ENCODE assay signal across 8 mouse cellular contexts in the genomic region with DNA sequence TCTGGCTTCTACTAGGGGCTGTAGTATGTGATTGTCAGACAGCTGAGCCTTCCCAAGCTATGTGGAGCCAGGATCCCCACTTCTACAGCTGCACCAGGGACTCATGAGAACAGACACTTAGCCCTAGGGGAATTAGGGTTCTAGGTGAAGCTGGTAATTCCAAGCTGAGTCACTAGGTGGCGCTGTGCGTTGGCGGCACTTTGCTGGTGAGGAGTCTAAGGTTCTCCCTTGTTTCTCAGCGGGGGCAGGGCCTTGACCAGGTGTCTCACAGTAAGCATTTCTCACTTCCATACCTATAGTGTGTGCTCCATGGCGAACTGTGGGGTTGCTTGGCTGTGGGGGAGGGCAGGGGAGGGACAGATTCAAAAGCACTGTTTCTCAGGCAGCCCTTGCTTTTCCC. TPM values are rescaled to one million over a fixed set of nuclear protein-coding genes. Genes with fewer than 3 reads are reported as not detected.
DNase-seq lines count a peak whose midpoint lies in the region; ATAC-seq and TF ChIP-seq lines count a peak whose summit lies in the region.

No protein-coding gene starts in this region.

- no peaks in the 10 kb centered on the region for H3K9me3 ChIP-seq in kidney, embryonic 14.5 days (ENCODE audit: control insufficient read depth, low read length)
- H3K9me3 ChIP-seq in liver, embryonic 14.5 days (ENCODE audit: control insufficient read depth, low read length) = no peaks in the 10 kb centered on the region

- 18% methylated on average over 5 of the region's 5 CpGs for WGBS in kidney, embryonic 14.5 days
- WGBS in liver, embryonic 14.5 days (ENCODE audit: insufficient replicate concordance) = 22% methylated on average over 5 of the region's 5 CpGs

- H3K4me2 ChIP-seq in kidney, embryonic 14.5 days (replicated peaks; ENCODE audit: low read depth, low read length) = no peak overlapping the region
- H3K4me2 ChIP-seq in liver, embryonic 14.5 days (ENCODE audit: low read depth) = no peak overlapping the region

- no peak for ATAC-seq in kidney, embryonic 14.5 days (ENCODE audit: low FRiP score, low TSS enrichment)
- ATAC-seq in common myeloid progenitor, adult 5-6 weeks (replicated peaks; ENCODE audit: low read depth, poor library complexity, severe bottlenecking) = peak; percentile 37
- ATAC-seq in liver, embryonic 14.5 days (ENCODE audit: insufficient read depth) = no peak

- peak; percentile 97 for TF ChIP-seq CTCF in liver, embryonic 14.5 days (IDR thresholded peaks at IDR 0.05; ENCODE audit: low read depth)

- H3K9ac ChIP-seq in kidney, embryonic 14.5 days (ENCODE audit: low read depth, low read length) = no peak overlapping the region
- H3K9ac ChIP-seq in liver, embryonic 14.5 days (replicated peaks) = no peak overlapping the region

- H3K27me3 ChIP-seq in kidney, embryonic 14.5 days (ENCODE audit: control insufficient read depth, insufficient read depth, low read length) = no peaks in the 10 kb centered on the region
- H3K27me3 ChIP-seq in liver, embryonic 14.5 days (ENCODE audit: control insufficient read depth, insufficient read depth, low read length) = no peaks in the 10 kb centered on the region

- no peak overlapping the region for H3K27ac ChIP-seq in kidney, embryonic 14.5 days (ENCODE audit: low read depth, low read length)
- no peak overlapping the region for H3K27ac ChIP-seq in liver, embryonic 14.5 days

- no peak overlapping the region for H3K4me3 ChIP-seq in kidney, embryonic 14.5 days (ENCODE audit: low read length)
- no peak overlapping the region for H3K4me3 ChIP-seq in liver, embryonic 14.5 days (ENCODE audit: insufficient read depth in 1 of 2, low read depth in 2 of 2, low read length in 2 of 2)

- TF ChIP-seq EP300 in liver, embryonic 14.5 days (IDR thresholded peaks at IDR 0.05; ENCODE audit: low read depth) = no peak

- DNase-seq in kidney, adult 18-20 months = peak; percentile 64
- DNase-seq in CD4-positive helper T cell, adult 2 months (ENCODE audit: low read depth, low spot score) = peak; percentile 71
- DNase-seq in MN1 (ENCODE audit: low spot score) = peak; percentile 73
- no peak for DNase-seq in liver, embryonic 14.5 days (ENCODE audit: low read depth in 3 of 3, low spot score in 3 of 3)
- DNase-seq in spleen, postnatal 14 days (ENCODE audit: low spot score in 2 of 2) = peak; percentile 66 to 82
- no peak for DNase-seq in Muller cell, postnatal 12 days (ENCODE audit: inconsistent ontology term)

- no peaks in the 10 kb centered on the region for H3K4me1 ChIP-seq in kidney, embryonic 14.5 days (ENCODE audit: control insufficient read depth, insufficient read depth, low read length)
- no peaks in the 10 kb centered on the region for H3K4me1 ChIP-seq in liver, embryonic 14.5 days (replicated peaks; ENCODE audit: control insufficient read depth in 2 of 2, insufficient read depth in 2 of 2, low read length in 1 of 2)

- H3K36me3 ChIP-seq in kidney, embryonic 14.5 days (ENCODE audit: control insufficient read depth, insufficient read depth, low read length) = peaks cover 70% of the 10 kb centered on the region
- H3K36me3 ChIP-seq in liver, embryonic 14.5 days (replicated peaks; ENCODE audit: control insufficient read depth, insufficient read depth, low read depth) = peaks cover 26% of the 10 kb centered on the region

RNA-seq across cellular contexts. Expression of a gene that starts 6.7 kb away (rescaled TPM):
- 22.3 and 37.7 TPM in 2 replicates for polyA plus RNA-seq in kidney, embryonic 14.5 days (2014; fragmentation: Nextera tagmentation; extraction: Ambion mirVana)
- total RNA-seq in common myeloid progenitor, adult 5-6 weeks (2017) = 36.0 and 41.7 TPM in 2 replicates
- 9.9 and 12.4 TPM in 2 replicates for polyA plus RNA-seq in liver, embryonic 14.5 days (2012; rRNA removed)
- 9.9 and 10.1 TPM in 2 replicates for polyA plus RNA-seq in liver, embryonic 14.5 days (2014; fragmentation: Nextera tagmentation; extraction: Ambion mirVana)

RNA-seq across cellular contexts. Expression of a gene that starts 6.8 kb away (rescaled TPM):
- polyA plus RNA-seq in kidney, embryonic 14.5 days (2014; fragmentation: Nextera tagmentation; extraction: Ambion mirVana) = 10.4 and 11.1 TPM in 2 replicates
- total RNA-seq in common myeloid progenitor, adult 5-6 weeks (2017) = 3.8 and 13.1 TPM in 2 replicates
- 5.2 and 5.9 TPM in 2 replicates for polyA plus RNA-seq in liver, embryonic 14.5 days (2012; rRNA removed)
- 2.1 and 2.8 TPM in 2 replicates for polyA plus RNA-seq in liver, embryonic 14.5 days (2014; fragmentation: Nextera tagmentation; extraction: Ambion mirVana)

RNA-seq across cellular contexts. Expression of a gene that starts 14.8 kb away (rescaled TPM):
- polyA plus RNA-seq in kidney, embryonic 14.5 days (2014; fragmentation: Nextera tagmentation; extraction: Ambion mirVana) = not detected in 2 replicates
- not detected in 2 replicates for total RNA-seq in common myeloid progenitor, adult 5-6 weeks (2017)
- polyA plus RNA-seq in liver, embryonic 14.5 days (2012; rRNA removed) = not detected in 2 replicates
- not detected in 2 replicates for polyA plus RNA-seq in liver, embryonic 14.5 days (2014; fragmentation: Nextera tagmentation; extraction: Ambion mirVana)

RNA-seq across cellular contexts. Expression of a gene that starts 29.4 kb away (rescaled TPM):
- polyA plus RNA-seq in kidney, embryonic 14.5 days (2014; fragmentation: Nextera tagmentation; extraction: Ambion mirVana) = 0.23 and 0.31 TPM in 2 replicates
- 1.0 and 1.1 TPM in 2 replicates for total RNA-seq in common myeloid progenitor, adult 5-6 weeks (2017)
- polyA plus RNA-seq in liver, embryonic 14.5 days (2012; rRNA removed) = 0.10 and 0.18 TPM in 2 replicates
- polyA plus RNA-seq in liver, embryonic 14.5 days (2014; fragmentation: Nextera tagmentation; extraction: Ambion mirVana) = 0.17 TPM in 1 of 2 replicates, not detected in the other

RNA-seq across cellular contexts. Expression of a gene that starts 30.4 kb away (rescaled TPM):
- 0.57 and 1.4 TPM in 2 replicates for polyA plus RNA-seq in kidney, embryonic 14.5 days (2014; fragmentation: Nextera tagmentation; extraction: Ambion mirVana)
- total RNA-seq in common myeloid progenitor, adult 5-6 weeks (2017) = 0.96 and 0.97 TPM in 2 replicates
- 0.91 and 2.0 TPM in 2 replicates for polyA plus RNA-seq in liver, embryonic 14.5 days (2012; rRNA removed)
- 1.0 and 1.4 TPM in 2 replicates for polyA plus RNA-seq in liver, embryonic 14.5 days (2014; fragmentation: Nextera tagmentation; extraction: Ambion mirVana)

Comparison
In these comparisons a context has a peak if more than half of its experiments do, and no peak if none do; other contexts are left out.
1. DNase-seq: peak in kidney, adult 18-20 months (single experiment), CD4-positive helper T cell, adult 2 months (single experiment), MN1 (single experiment) and spleen, postnatal 14 days (2 of 2); none in liver, embryonic 14.5 days (0 of 3) and Muller cell, postnatal 12 days (single experiment).